16 mouse cellular contexts compared by ENCODE assay signal in genomic region chr7:142473476-142473875, GRCm38 (mm10). TPM values are rescaled to one million over a fixed set of nuclear protein-coding genes. Genes with fewer than 3 reads are reported as not detected.
DNase-seq lines count a peak whose midpoint lies in the region; ATAC-seq and TF ChIP-seq lines count a peak whose summit lies in the region.
"Had no signal": no experiment of that assay in that cellular context is flagged by ENCODE, and none has a peak within 500 bp of the region (broad histone marks: within the 10 kb centered on the region; RNA-seq: fewer than 3 reads in every experiment).

No protein-coding gene starts in this region.

- H3K4me2 ChIP-seq in embryonic facial prominence, embryonic 12.5 days (replicated peaks), result no peak overlapping the region
- peak overlapping the region; percentile 49 for H3K4me2 ChIP-seq in kidney, postnatal 0 days (ENCODE audit: low read length)
- H3K4me2 ChIP-seq in heart, embryonic 13.5 days, result peak overlapping the region; percentile 55
- 0 out of 2 replicates have a peak overlapping the region, but pooled peaks have one; percentile 44 for H3K4me2 ChIP-seq in limb, embryonic 14.5 days (replicated peaks; ENCODE audit: low read depth, low read length, severe bottlenecking)
- H3K4me2 ChIP-seq: forebrain, embryonic 13.5 days; midbrain, embryonic 12.5 days; neural tube, embryonic 13.5 days had no signal

- no peaks in the 10 kb centered on the region for H3K36me3 ChIP-seq in embryonic facial prominence, embryonic 12.5 days
- H3K36me3 ChIP-seq in embryonic facial prominence, embryonic 10.5 days (replicated peaks), result no peaks in the 10 kb centered on the region
- H3K36me3 ChIP-seq in kidney, postnatal 0 days (ENCODE audit: insufficient read depth, low read length), result no peaks in the 10 kb centered on the region
- H3K36me3 ChIP-seq in heart, embryonic 13.5 days, result no peaks in the 10 kb centered on the region
- H3K36me3 ChIP-seq in limb, embryonic 14.5 days (ENCODE audit: control insufficient read depth, insufficient read depth, low read length), result no peaks in the 10 kb centered on the region
- H3K36me3 ChIP-seq: midbrain, embryonic 12.5 days; neural tube, embryonic 13.5 days had no signal

- TF ChIP-seq CTCF in kidney, postnatal 0 days (IDR thresholded peaks at IDR 0.05; ENCODE audit: low read depth), result no peak

- H3K4me1 ChIP-seq in embryonic facial prominence, embryonic 12.5 days, result peaks cover 47% of the 10 kb centered on the region
- H3K4me1 ChIP-seq in embryonic facial prominence, embryonic 10.5 days, result peaks cover 73% of the 10 kb centered on the region
- H3K4me1 ChIP-seq in kidney, postnatal 0 days (replicated peaks; ENCODE audit: insufficient read depth, low read length), result peaks cover 22% of the 10 kb centered on the region
- H3K4me1 ChIP-seq in heart, embryonic 13.5 days, result peaks cover 86% of the 10 kb centered on the region
- peaks cover 43% of the 10 kb centered on the region for H3K4me1 ChIP-seq in limb, embryonic 14.5 days (ENCODE audit: control insufficient read depth, insufficient read depth, low read length)

- 0 out of 2 replicates have a peak overlapping the region, but pooled peaks have one; percentile 88 for H3K27ac ChIP-seq in embryonic facial prominence, embryonic 12.5 days
- no peak overlapping the region for H3K27ac ChIP-seq in embryonic facial prominence, embryonic 10.5 days (replicated peaks)
- peak overlapping the region; percentile 90 for H3K27ac ChIP-seq in kidney, postnatal 0 days
- peak overlapping the region; percentile 99 for H3K27ac ChIP-seq in heart, embryonic 13.5 days (replicated peaks)
- 0 out of 2 replicates have a peak overlapping the region, but pooled peaks have one; percentile 2 for H3K27ac ChIP-seq in limb, embryonic 14.5 days (replicated peaks; ENCODE audit: low read depth, low read length)
- H3K27ac ChIP-seq: forebrain, embryonic 13.5 days; midbrain, embryonic 12.5 days; neural tube, embryonic 13.5 days had no signal

- no peak for TF ChIP-seq POLR2A in limb, embryonic 14.5 days (IDR thresholded peaks at IDR 0.05; ENCODE audit: borderline replicate concordance, extremely low read depth, insufficient read depth, insufficient read length)

- no peak for DNase-seq in embryonic facial prominence, embryonic 10.5 days (ENCODE audit: low spot score)
- no peak for DNase-seq in kidney, postnatal 0 days (ENCODE audit: low spot score)
- DNase-seq in kidney, postnatal 10 days, result no peak
- no peak for DNase-seq in limb, embryonic 14.5 days (ENCODE audit: low spot score)
- DNase-seq in c-Kit-positive CD71-positive TER-119-positive erythroid progenitor cells, embryonic 14.5 days (ENCODE audit: low spot score), result no peak
- no peak for DNase-seq in layer of hippocampus, postnatal 25 days (ENCODE audit: extremely low spot score in 1 of 2, low spot score in 1 of 2)
- DNase-seq: cerebellum, adult 18-20 months; layer of hippocampus, adult 9-11 months; lung, adult 2 months had no signal

- no peaks in the 10 kb centered on the region for H3K27me3 ChIP-seq in embryonic facial prominence, embryonic 12.5 days
- no peaks in the 10 kb centered on the region for H3K27me3 ChIP-seq in embryonic facial prominence, embryonic 10.5 days (replicated peaks; ENCODE audit: low read depth, poor library complexity, severe bottlenecking)
- no peaks in the 10 kb centered on the region for H3K27me3 ChIP-seq in kidney, postnatal 0 days (ENCODE audit: insufficient read depth, low read length)
- H3K27me3 ChIP-seq in heart, embryonic 13.5 days (replicated peaks), result no peaks in the 10 kb centered on the region
- no peaks in the 10 kb centered on the region for H3K27me3 ChIP-seq in limb, embryonic 14.5 days (ENCODE audit: control insufficient read depth, insufficient read depth, low read length)
- H3K27me3 ChIP-seq: forebrain, embryonic 13.5 days; neural tube, embryonic 13.5 days had no signal

- no peak overlapping the region for H3K9ac ChIP-seq in embryonic facial prominence, embryonic 12.5 days
- H3K9ac ChIP-seq in kidney, postnatal 0 days (ENCODE audit: low read depth, low read length), result peak overlapping the region; percentile 60; the same call in 1 of the 2 replicates
- H3K9ac ChIP-seq in heart, embryonic 13.5 days, result peak overlapping the region; percentile 81
- no peak overlapping the region for H3K9ac ChIP-seq in limb, embryonic 14.5 days (ENCODE audit: low read depth, low read length, severe bottlenecking)
- H3K9ac ChIP-seq: forebrain, embryonic 13.5 days; midbrain, embryonic 12.5 days; neural tube, embryonic 13.5 days had no signal

- WGBS in embryonic facial prominence, embryonic 12.5 days, result 86% methylated on average over 2 of the region's 2 CpGs
- WGBS in embryonic facial prominence, embryonic 10.5 days, result 90% methylated on average over 2 of the region's 2 CpGs
- WGBS in kidney, postnatal 0 days, result 74% methylated on average over 2 of the region's 2 CpGs
- WGBS in heart, embryonic 13.5 days, result 86% methylated on average over 2 of the region's 2 CpGs
- WGBS in limb, embryonic 14.5 days, result 92% methylated on average over 2 of the region's 2 CpGs

- ATAC-seq in embryonic facial prominence, embryonic 12.5 days (ENCODE audit: insufficient number of reproducible peaks, insufficient read depth, low FRiP score, low TSS enrichment), result no peak
- ATAC-seq in kidney, postnatal 0 days (replicated peaks; ENCODE audit: low FRiP score, low read depth), result no peak
- ATAC-seq in heart, embryonic 13.5 days (ENCODE audit: extremely low read depth, insufficient number of reproducible peaks, low FRiP score, low TSS enrichment), result no peak
- ATAC-seq in limb, embryonic 14.5 days (ENCODE audit: low FRiP score, low read depth), result no peak
- ATAC-seq: forebrain, embryonic 13.5 days had no signal

- no peak overlapping the region for H3K4me3 ChIP-seq in embryonic facial prominence, embryonic 12.5 days
- no peak overlapping the region for H3K4me3 ChIP-seq in embryonic facial prominence, embryonic 10.5 days
- peak overlapping the region; percentile 19 for H3K4me3 ChIP-seq in kidney, postnatal 0 days (replicated peaks; ENCODE audit: low read depth, low read length)
- peak overlapping the region; percentile 41 for H3K4me3 ChIP-seq in heart, embryonic 13.5 days
- H3K4me3 ChIP-seq in limb, embryonic 14.5 days (replicated peaks; ENCODE audit: low read length), result no peak overlapping the region
- H3K4me3 ChIP-seq: forebrain, embryonic 13.5 days; midbrain, embryonic 12.5 days; neural tube, embryonic 13.5 days had no signal

- no peaks in the 10 kb centered on the region for H3K9me3 ChIP-seq in embryonic facial prominence, embryonic 12.5 days
- H3K9me3 ChIP-seq in embryonic facial prominence, embryonic 10.5 days, result no peaks in the 10 kb centered on the region
- no peaks in the 10 kb centered on the region for H3K9me3 ChIP-seq in kidney, postnatal 0 days (replicated peaks; ENCODE audit: low read length)
- no peaks in the 10 kb centered on the region for H3K9me3 ChIP-seq in heart, embryonic 13.5 days
- H3K9me3 ChIP-seq in limb, embryonic 14.5 days (ENCODE audit: control insufficient read depth, low read length), result no peaks in the 10 kb centered on the region
- H3K9me3 ChIP-seq: forebrain, embryonic 13.5 days; midbrain, embryonic 12.5 days; neural tube, embryonic 13.5 days had no signal

RNA-seq across cellular contexts. Expression of gene Lsp1, which starts 12.9 kb away (rescaled TPM):
- polyA plus RNA-seq in embryonic facial prominence, embryonic 12.5 days (2016; fragmentation: Nextera tagmentation; extraction: Ambion mirVana), result 24.5 and 24.7 TPM in 2 replicates
- 20.9 and 21.4 TPM in 2 replicates for polyA plus RNA-seq in embryonic facial prominence, embryonic 10.5 days (2016; fragmentation: Nextera tagmentation; extraction: Ambion mirVana)
- 161 and 165 TPM in 2 replicates for polyA plus RNA-seq in kidney, postnatal 0 days (2015; fragmentation: Nextera tagmentation; extraction: Ambion mirVana)
- 51.0 and 54.6 TPM in 2 replicates for polyA plus RNA-seq in heart, embryonic 13.5 days (2015; fragmentation: Nextera tagmentation; extraction: Ambion mirVana)
- 102 TPM in 2 replicates for polyA plus RNA-seq in limb, embryonic 14.5 days (2012; rRNA removed)
- 45.8 and 48.0 TPM in 2 replicates for polyA plus RNA-seq in limb, embryonic 14.5 days (2014; fragmentation: Nextera tagmentation; extraction: Ambion mirVana)
- total RNA-seq in layer of hippocampus, postnatal 25 days (2021), result 1 to 10 TPM; 2.2 to 4.2 TPM

RNA-seq across cellular contexts. Expression of gene Tnnt3, which starts 25.2 kb away (rescaled TPM):
- 4.6 and 6.9 TPM in 2 replicates for polyA plus RNA-seq in embryonic facial prominence, embryonic 12.5 days (2016; fragmentation: Nextera tagmentation; extraction: Ambion mirVana)
- 1.4 and 1.6 TPM in 2 replicates for polyA plus RNA-seq in embryonic facial prominence, embryonic 10.5 days (2016; fragmentation: Nextera tagmentation; extraction: Ambion mirVana)
- polyA plus RNA-seq in kidney, postnatal 0 days (2015; fragmentation: Nextera tagmentation; extraction: Ambion mirVana), result 3.4 TPM in 2 replicates
- polyA plus RNA-seq in heart, embryonic 13.5 days (2015; fragmentation: Nextera tagmentation; extraction: Ambion mirVana), result 4.0 and 5.4 TPM in 2 replicates
- polyA plus RNA-seq in limb, embryonic 14.5 days (2012; rRNA removed), result 42.5 and 114 TPM in 2 replicates
- 101 and 183 TPM in 2 replicates for polyA plus RNA-seq in limb, embryonic 14.5 days (2014; fragmentation: Nextera tagmentation; extraction: Ambion mirVana)
- not detected for total RNA-seq in layer of hippocampus, postnatal 25 days (2021)
- total RNA-seq: left cerebral cortex, postnatal 36 days had no signal

RNA-seq across cellular contexts. Expression of gene Tnni2, which starts 31.9 kb away (rescaled TPM):
- polyA plus RNA-seq in embryonic facial prominence, embryonic 12.5 days (2016; fragmentation: Nextera tagmentation; extraction: Ambion mirVana), result 7.1 and 9.6 TPM in 2 replicates
- polyA plus RNA-seq in embryonic facial prominence, embryonic 10.5 days (2016; fragmentation: Nextera tagmentation; extraction: Ambion mirVana), result 1.7 and 2.5 TPM in 2 replicates
- polyA plus RNA-seq in kidney, postnatal 0 days (2015; fragmentation: Nextera tagmentation; extraction: Ambion mirVana), result 2.2 and 3.0 TPM in 2 replicates
- polyA plus RNA-seq in heart, embryonic 13.5 days (2015; fragmentation: Nextera tagmentation; extraction: Ambion mirVana), result 34.8 and 41.9 TPM in 2 replicates
- polyA plus RNA-seq in limb, embryonic 14.5 days (2012; rRNA removed), result 60.8 and 156 TPM in 2 replicates
- 76.8 and 134 TPM in 2 replicates for polyA plus RNA-seq in limb, embryonic 14.5 days (2014; fragmentation: Nextera tagmentation; extraction: Ambion mirVana)
- total RNA-seq in layer of hippocampus, postnatal 25 days (2021), result under 1 TPM in 1 of 2 experiments, not detected in 1; 0.70 TPM

RNA-seq across cellular contexts. Expression of gene Syt8, which starts 38.8 kb away (rescaled TPM):
- 0.35 TPM in 1 of 2 replicates, not detected in the other for polyA plus RNA-seq in embryonic facial prominence, embryonic 12.5 days (2016; fragmentation: Nextera tagmentation; extraction: Ambion mirVana)
- polyA plus RNA-seq in embryonic facial prominence, embryonic 10.5 days (2016; fragmentation: Nextera tagmentation; extraction: Ambion mirVana), result not detected in 2 replicates
- 2.5 and 4.8 TPM in 2 replicates for polyA plus RNA-seq in kidney, postnatal 0 days (2015; fragmentation: Nextera tagmentation; extraction: Ambion mirVana)
- polyA plus RNA-seq in heart, embryonic 13.5 days (2015; fragmentation: Nextera tagmentation; extraction: Ambion mirVana), result 0.19 and 0.41 TPM in 2 replicates
- polyA plus RNA-seq in limb, embryonic 14.5 days (2012; rRNA removed), result 4.9 and 7.3 TPM in 2 replicates
- 1.5 and 2.0 TPM in 2 replicates for polyA plus RNA-seq in limb, embryonic 14.5 days (2014; fragmentation: Nextera tagmentation; extraction: Ambion mirVana)
- total RNA-seq in layer of hippocampus, postnatal 25 days (2021), result not detected
- total RNA-seq: adrenal gland, postnatal 4 days; left cerebral cortex, postnatal 36 days had no signal
- polyA plus RNA-seq: forebrain, embryonic 13.5 days; neural tube, embryonic 13.5 days had no signal

RNA-seq across cellular contexts. Expression of gene Mrpl23, which starts 59.0 kb away (rescaled TPM):
- polyA plus RNA-seq in embryonic facial prominence, embryonic 12.5 days (2016; fragmentation: Nextera tagmentation; extraction: Ambion mirVana), result 19.8 and 32.6 TPM in 2 replicates
- polyA plus RNA-seq in embryonic facial prominence, embryonic 10.5 days (2016; fragmentation: Nextera tagmentation; extraction: Ambion mirVana), result 18.1 and 22.4 TPM in 2 replicates
- 21.3 and 22.6 TPM in 2 replicates for polyA plus RNA-seq in kidney, postnatal 0 days (2015; fragmentation: Nextera tagmentation; extraction: Ambion mirVana)
- polyA plus RNA-seq in heart, embryonic 13.5 days (2015; fragmentation: Nextera tagmentation; extraction: Ambion mirVana), result 15.6 and 17.7 TPM in 2 replicates
- polyA plus RNA-seq in limb, embryonic 14.5 days (2012; rRNA removed), result 94.6 and 97.2 TPM in 2 replicates
- 30.0 and 40.8 TPM in 2 replicates for polyA plus RNA-seq in limb, embryonic 14.5 days (2014; fragmentation: Nextera tagmentation; extraction: Ambion mirVana)
- 1 to 10 TPM; 5.8 to 6.7 TPM for total RNA-seq in layer of hippocampus, postnatal 25 days (2021)

Comparison
In these comparisons a context has a peak if more than half of its experiments do, and no peak if none do; other contexts are left out.
1. H3K4me3 ChIP-seq: peak in kidney, postnatal 0 days (single experiment) and heart, embryonic 13.5 days (single experiment); none in embryonic facial prominence, embryonic 12.5 days (single experiment), embryonic facial prominence, embryonic 10.5 days (single experiment) and limb, embryonic 14.5 days (single experiment).
2. H3K9ac ChIP-seq: peak in kidney, postnatal 0 days (single experiment) and heart, embryonic 13.5 days (single experiment); none in embryonic facial prominence, embryonic 12.5 days (single experiment) and limb, embryonic 14.5 days (single experiment).